Mouse (Mus musculus): ENCODE data around the gene Rngtt.
"Not testable (repeated sequence)": the region's sequence is repeated elsewhere in the genome, so short reads cannot be mapped to it uniquely, and the experiment has no call there.

Rngtt gene

GRCm38 (mm10) chr4:33441864-33442263, 131.8 kb downstream of the Rngtt start:
- DNase-seq (ENCODE audit: low spot score in 2 of 2) = no peak

DNA sequence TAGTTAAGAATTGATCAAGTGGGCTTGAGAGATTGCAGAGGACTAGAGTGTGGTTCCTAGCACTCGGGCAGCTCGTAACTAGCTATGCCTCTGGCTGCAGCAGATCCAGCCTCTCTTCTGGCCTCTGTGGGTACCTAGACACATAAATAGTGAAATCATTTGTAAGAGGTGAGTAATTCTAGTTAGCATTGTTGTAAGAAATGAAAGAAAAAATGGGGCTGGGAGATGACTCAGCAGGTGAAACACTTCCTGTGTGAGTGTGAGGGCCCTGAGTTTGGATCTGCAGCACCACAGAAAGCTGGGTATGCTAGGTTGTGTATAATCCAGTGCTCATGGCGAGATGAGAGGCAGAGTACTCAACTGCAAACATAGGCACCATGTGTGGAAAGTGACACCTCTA, 136.2 kb downstream of the Rngtt start:
- no peak for DNase-seq (ENCODE audit: low spot score in 2 of 2)

GRCm38 (mm10) chr4:33446881-33447280, 136.8 kb downstream of the Rngtt start:
- DNase-seq (ENCODE audit: low spot score in 2 of 2) = no peak

- DNase-seq (ENCODE audit: low spot score in 2 of 2) = not testable (repeated sequence)
Observed at GRCm38 (mm10) chr4:33450356-33450755, 140.2 kb downstream of the Rngtt start.

GRCm38 (mm10) chr4:33459851-33460250, 149.7 kb downstream of the Rngtt start:
- peak; percentile 14 to 25 for DNase-seq (ENCODE audit: low spot score in 2 of 2)

GRCm38 (mm10) chr4:33464432-33464831, 154.3 kb downstream of the Rngtt start:
- DNase-seq (ENCODE audit: low spot score in 2 of 2) = no peak

DNA sequence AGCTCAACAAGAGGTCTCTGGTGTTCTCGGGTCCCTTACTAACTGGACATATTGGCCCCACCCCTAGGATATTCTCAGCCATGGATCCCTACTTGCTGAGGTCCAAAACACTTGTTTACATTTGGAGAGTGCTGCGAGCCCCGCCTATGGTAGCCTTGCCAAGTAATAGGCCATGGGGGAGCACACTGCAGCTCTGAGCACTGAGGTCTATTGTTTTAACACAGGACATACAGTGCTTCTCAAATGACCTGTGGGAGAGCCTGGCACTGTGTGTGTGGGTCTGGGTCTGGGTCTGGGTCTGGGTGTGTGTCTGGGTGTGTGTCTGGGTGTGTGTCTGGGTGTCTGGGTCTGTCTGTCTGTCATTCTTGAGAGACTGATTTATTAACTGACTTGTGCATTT, 155.8 kb downstream of the Rngtt start:
- DNase-seq (ENCODE audit: low spot score in 2 of 2) = no peak

GRCm38 (mm10) chr4:33466970-33467399, 156.9 kb downstream of the Rngtt start:
- DNase-seq (ENCODE audit: low spot score in 2 of 2) = no peak

DNA sequence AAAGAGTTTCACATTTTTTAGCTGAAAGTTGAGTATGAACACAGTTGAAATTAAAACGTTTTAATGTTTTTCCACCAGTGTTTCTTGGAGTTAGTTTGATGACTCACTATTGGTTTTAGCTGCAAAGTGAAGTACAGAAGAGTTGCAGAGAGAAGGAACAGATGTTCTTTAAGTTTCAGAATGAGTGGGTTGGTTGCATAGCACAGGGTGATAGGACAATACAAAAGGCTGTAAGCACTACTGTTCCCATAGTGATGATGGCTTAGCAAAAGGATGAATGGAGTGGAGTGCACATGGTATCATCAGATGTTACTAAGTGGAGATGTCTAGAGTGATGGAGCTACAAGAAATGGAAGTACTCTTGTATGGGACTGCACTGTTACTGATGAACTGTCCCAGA, 157.5 kb downstream of the Rngtt start:
- peak in 1 of 2 experiments; percentile 15 for DNase-seq (ENCODE audit: low spot score in 2 of 2)

DNA sequence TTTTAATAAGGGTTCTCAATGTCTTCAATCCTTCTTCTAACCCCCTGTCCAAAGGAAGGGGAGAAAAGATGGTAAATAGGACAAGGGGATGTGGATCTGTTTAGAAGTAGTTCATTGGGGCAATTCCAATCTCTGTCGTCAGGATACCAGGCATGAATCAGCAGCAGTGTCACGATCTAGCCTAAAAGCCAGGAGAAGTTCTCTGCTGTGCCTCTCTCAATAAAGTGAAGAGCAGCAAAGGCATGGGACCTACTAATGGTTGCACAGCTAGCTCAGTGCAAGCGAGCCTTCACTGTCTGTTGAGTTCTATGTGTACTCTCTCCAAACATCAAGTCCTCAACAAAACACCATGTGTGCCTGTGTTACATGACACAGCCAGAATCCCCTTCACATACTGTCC, 158.0 kb downstream of the Rngtt start:
- DNase-seq (ENCODE audit: low spot score in 2 of 2) = no peak

DNA sequence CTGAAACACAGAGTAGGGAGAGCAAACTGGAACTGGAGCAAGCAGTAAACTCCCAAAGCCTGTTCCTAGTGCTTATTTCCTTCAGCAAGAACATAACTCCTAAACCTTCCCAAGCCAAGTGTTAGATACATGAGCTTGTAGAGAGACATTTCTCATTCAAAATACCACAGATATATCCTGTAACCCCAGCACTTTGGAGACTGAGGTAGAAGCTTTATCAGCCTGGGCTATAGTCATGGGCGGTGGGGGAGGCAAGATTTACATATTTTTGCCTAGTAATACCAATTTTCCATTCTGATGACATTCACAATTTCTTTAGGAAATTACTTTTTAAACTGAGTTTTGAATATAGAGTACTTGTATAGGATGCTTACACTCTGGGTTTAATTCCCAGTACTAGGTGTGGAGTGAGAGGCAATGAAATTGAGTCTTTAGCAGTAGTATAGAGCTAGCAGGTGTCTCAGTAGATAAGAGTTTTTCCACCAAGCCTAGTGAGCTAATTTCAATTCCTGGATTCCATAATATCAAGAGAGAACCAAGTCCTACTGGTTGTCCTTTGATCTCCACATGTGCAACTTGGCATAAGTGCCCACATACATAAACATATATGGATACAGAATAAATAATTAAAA, 160.7 kb downstream of the Rngtt start:
- DNase-seq (ENCODE audit: low spot score in 2 of 2) = no peak

DNA sequence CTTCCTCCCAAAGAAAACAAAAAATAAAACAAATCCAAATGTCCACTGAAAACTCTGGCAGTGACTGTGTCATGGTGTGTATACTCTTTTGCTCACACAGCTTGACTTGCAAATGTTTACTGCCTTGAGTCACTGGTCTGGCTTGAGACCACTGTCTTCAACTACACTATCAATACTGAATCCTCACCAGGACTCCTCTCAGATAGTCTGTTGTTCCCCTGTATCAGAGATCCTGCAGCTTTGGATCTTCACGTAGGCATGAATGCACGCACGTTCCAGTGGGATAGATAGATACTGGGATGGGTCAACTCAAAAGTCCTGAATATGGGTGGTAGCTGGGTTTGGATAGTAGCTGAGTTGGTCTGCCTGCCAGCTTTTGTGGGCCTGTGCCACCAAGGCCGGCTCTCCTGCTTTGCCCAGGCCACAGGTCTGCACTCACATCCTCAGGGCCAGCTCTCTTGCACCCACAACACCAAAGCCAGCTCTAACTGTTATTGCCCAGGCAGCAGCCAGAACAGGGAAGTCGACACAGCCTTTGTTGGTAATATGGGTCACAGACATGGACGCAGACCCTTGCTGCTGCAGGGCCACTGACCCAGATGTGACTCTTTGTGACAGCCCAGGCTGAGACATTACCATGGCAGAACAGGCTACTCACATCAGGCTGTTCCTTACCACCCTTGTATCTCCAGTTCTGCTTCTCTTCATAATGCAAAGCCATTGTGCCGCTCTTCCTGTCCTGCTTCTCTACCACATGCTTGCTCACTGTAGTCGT, 168.1 kb downstream of the Rngtt start:
- no peak for DNase-seq (ENCODE audit: low spot score in 2 of 2)

- no peak for DNase-seq (ENCODE audit: low spot score in 2 of 2)
Observed at GRCm38 (mm10) chr4:33481721-33482120, 171.6 kb downstream of the Rngtt start.

DNA sequence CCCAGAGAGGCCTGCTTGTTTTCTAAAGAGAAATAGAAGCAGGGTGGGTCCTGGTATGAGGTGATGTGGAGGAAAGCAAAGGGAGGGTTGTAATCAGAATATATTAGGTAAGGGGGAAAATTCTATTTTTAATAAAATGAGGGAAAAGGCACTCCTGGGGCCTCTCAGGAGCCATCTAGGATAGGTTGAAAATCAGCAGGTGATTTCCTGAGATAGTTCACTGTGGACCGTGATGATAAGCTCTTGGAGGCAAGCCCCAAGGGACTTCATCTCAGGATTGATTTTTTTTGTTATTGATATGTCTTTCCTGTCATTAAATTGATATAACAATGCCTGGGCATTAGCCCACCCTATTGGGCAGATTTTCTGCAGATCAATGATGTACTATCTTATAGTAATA, 175.9 kb downstream of the Rngtt start:
- no peak for DNase-seq (ENCODE audit: low spot score in 2 of 2)

DNA sequence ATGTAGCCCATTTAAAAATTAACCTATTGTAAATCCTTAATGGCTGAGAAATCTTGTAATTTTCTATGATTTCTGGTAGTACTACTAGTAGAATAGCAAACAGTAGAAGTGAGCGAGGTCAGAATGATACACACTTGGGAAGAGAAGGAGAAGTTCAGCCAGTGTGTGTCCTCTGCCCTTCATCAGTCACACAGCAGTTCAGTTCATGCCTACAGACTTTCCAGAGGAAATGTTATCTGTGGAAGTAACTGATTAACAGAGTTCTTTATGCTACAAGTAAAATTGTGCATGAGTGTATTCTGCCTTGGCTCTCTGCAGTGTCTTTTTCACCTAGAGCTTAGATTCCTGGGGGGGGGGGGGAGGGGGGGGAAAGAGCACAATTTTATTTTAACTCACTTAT, 181.0 kb downstream of the Rngtt start:
- DNase-seq (ENCODE audit: low spot score in 2 of 2) = no peak

- no peak for DNase-seq (ENCODE audit: low spot score in 2 of 2)
Observed at GRCm38 (mm10) chr4:33494377-33494776, 184.3 kb downstream of the Rngtt start.

GRCm38 (mm10) chr4:33496985-33497384, 186.9 kb downstream of the Rngtt start:
- DNase-seq (ENCODE audit: low spot score in 2 of 2) = no peak

DNA sequence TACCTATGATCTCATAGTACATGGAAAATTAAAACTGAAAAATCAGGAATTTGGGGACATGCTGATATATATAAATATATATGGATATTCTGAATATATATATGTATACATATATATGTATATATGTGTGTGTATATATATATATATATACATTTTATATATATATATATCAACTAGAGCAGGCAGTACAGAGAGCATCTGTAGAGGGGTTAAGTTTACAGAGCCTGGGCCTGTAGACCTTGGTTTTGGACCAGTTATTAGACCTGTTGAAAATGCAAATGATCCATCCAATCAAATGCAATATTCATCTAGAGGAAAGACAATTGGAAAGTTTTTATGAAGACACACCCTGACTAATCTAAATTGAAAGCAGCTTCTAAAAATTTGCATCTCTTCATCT, 187.5 kb downstream of the Rngtt start:
- no peak for DNase-seq (ENCODE audit: low spot score in 2 of 2)

DNA sequence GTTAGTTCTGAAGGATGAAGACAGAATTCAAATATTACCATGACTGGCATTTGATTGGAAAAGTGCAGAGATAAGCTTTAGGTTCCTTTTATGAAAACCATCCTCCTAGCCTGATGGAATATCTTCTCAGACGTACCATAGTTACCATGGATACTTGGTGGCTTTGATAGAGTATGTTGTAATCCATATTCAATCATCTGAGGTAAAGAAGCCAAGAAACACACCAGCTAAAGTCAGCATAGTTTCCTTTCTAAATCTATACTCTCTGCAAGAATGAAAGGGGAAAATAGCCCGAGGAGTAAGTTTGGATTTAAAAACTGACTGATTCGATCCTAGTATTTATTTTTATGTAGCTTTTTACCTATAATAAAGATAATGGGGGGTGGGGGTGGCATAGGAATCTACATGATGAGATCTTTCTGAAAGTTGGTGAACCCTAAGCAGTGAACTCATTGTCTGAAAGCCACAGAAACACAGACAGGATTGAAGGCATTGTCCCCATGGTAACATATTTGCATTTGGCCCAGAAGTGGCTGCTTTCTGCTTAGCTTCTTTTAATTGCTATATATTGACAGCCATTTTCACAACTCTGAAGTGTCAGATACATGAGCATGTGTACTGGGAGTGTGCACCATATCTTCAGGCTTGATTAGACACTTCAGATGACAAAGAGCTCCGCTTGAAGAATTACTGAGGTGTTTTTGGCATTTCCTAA, 188.2 kb downstream of the Rngtt start:
- no peak for DNase-seq (ENCODE audit: low spot score in 2 of 2)

- DNase-seq (ENCODE audit: low spot score in 2 of 2) = no peak
Observed at GRCm38 (mm10) chr4:33506638-33507037, 196.5 kb downstream of the Rngtt start.

DNA sequence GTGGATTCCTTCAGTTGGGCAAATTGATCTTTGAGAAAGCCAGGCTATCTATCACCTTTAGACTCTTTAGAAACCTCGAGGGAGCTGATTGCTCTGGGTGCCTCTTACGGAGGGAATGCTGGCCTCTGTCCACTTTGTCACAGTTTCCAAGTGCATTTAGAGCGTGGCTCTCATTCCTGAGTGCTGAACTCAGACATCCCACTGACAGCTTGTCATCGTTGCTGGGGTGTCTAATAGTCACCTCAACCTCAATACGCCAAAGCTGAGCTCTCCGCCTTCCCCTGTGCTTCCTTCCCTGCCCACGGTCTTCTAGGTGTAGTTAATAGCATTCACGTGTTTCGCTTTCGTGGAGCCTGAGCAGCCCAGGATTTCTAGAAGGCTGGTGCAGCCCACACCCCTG, 200.4 kb downstream of the Rngtt start:
- no peak for DNase-seq (ENCODE audit: low spot score in 2 of 2)

GRCm38 (mm10) chr4:33513421-33513820, 203.3 kb downstream of the Rngtt start:
- DNase-seq (ENCODE audit: low spot score in 2 of 2) = no peak
